Mouse (Mus musculus): ENCODE results near the gene Smim7.

GRCm38 (mm10) chr8:72547122-72547801 lies 23.6 kb downstream of the Smim7 start:
- TF ChIP-seq CTCF (IDR thresholded peaks at IDR 0.05) (no peak), EP300 (IDR thresholded peaks at IDR 0.05) (no peak)

Measured in lung, postnatal 0 days (tissue).